Mouse (Mus musculus) ES-E14 (cell line): ENCODE measurements around the gene Gng4.

Experiments used
- CHD2 ChIP-seq: IDR thresholded peaks from 2 replicates; pipeline ENCODE4 v1.6.1; 2014; ENCODE audit warnings: mild to moderate bottlenecking, low read depth, low read length, inconsistent platforms
- HCFC1 ChIP-seq: IDR thresholded peaks from 2 replicates; pipeline ENCODE4 v1.6.1; 2012; ENCODE audit warnings: low read length, inconsistent platforms, borderline replicate concordance; ENCODE audit not compliant: insufficient read depth
- MAFK ChIP-seq: IDR thresholded peaks from 2 replicates; pipeline ENCODE4 v1.6.1; 2014; ENCODE audit warnings: mild to moderate bottlenecking, low read depth, low read length, inconsistent platforms; ENCODE audit not compliant: insufficient read depth
- ZC3H11A ChIP-seq: IDR thresholded peaks from 2 replicates; pipeline ENCODE4 v1.6.1; 2012; ENCODE audit warnings: low read depth, mild to moderate bottlenecking, inconsistent platforms, low read length, borderline replicate concordance
- ZNF384 ChIP-seq: IDR thresholded peaks from 2 replicates; pipeline ENCODE4 v1.6.1; 2012; ENCODE audit warnings: low read depth, low read length, inconsistent platforms

DNA sequence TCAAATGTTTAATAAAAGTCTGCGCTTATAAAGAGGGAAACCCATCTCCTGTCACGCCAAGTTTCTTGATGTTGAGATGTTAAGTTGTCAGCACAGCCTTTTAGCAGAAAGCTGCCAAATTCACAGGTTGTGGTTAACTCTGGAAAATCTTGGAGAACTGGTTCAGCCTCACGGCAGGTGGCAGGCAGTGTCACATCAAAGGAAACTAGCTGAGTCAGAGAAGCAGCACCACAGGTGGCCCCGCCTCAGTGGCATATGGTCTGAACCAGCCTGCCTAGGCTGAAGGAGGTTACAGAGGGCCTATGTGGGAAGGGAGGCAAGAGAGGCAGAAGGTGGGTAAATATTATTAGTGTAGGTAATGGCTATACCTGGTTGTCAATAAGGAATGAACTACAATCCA is 61.2 kb downstream of the Gng4 start:
- TF ChIP-seq CHD2 (no peak), ZNF384 (no peak), HCFC1 (no peak), MAFK (0 out of 2 replicates have a peak, but pooled peaks have one; percentile 24), ZC3H11A (no peak)
